Mouse (Mus musculus) ES-Bruce4 (cell line): ENCODE data around the gene Tbxas1. TPM values are rescaled to one million over a fixed set of nuclear protein-coding genes. Genes with fewer than 3 reads are reported as not detected.

Experiments
- H3K27ac ChIP-seq: 2 replicates; pipeline ENCODE4 v1.5.1; 2012; ENCODE audit warnings: low read length, inconsistent platforms; ENCODE audit not compliant: insufficient read depth
- H3K27me3 ChIP-seq: 2 replicates; pipeline ENCODE4 v1.6.1; 2012; ENCODE audit warnings: mild to moderate bottlenecking, low read length, inconsistent platforms; ENCODE audit not compliant: control insufficient read depth, poor library complexity, insufficient read depth, severe bottlenecking
- H3K36me3 ChIP-seq: 2 replicates; pipeline ENCODE4 v1.6.1; 2012; ENCODE audit warnings: inconsistent platforms, mild to moderate bottlenecking, low read length, moderate library complexity; ENCODE audit not compliant: control insufficient read depth, poor library complexity, insufficient read depth, severe bottlenecking
- H3K4me1 ChIP-seq: one replicate; pipeline ENCODE4 v1.8.1; 2011; ENCODE audit warnings: low read length; ENCODE audit not compliant: control insufficient read depth, insufficient read depth
- H3K4me3 ChIP-seq: 2 replicates; pipeline ENCODE4 v1.5.1; 2011; ENCODE audit warnings: low read depth, mild to moderate bottlenecking, low read length
- H3K9ac ChIP-seq: 2 replicates; pipeline ENCODE4 v1.6.1; 2012; ENCODE audit warnings: low read depth, mild to moderate bottlenecking, inconsistent platforms; ENCODE audit not compliant: poor library complexity, severe bottlenecking
- H3K9me3 ChIP-seq: replicated peaks from 2 replicates; pipeline ENCODE4 v1.6.1; 2012; ENCODE audit warnings: mild to moderate bottlenecking, low read length, inconsistent platforms; ENCODE audit not compliant: control insufficient read depth, poor library complexity, insufficient read depth, severe bottlenecking
- CTCF ChIP-seq: IDR thresholded peaks from one replicate; pipeline ENCODE4 v1.8.1; 2011; ENCODE audit warnings: low read depth, low read length
- EP300 ChIP-seq: IDR thresholded peaks from 2 replicates; pipeline ENCODE4 v1.6.1; 2011; ENCODE audit warnings: low read depth, low read length; ENCODE audit not compliant: insufficient read depth
- POLR2A ChIP-seq: IDR thresholded peaks from one replicate; pipeline ENCODE4 v1.8.1; 2011; ENCODE audit warnings: low read length; ENCODE audit not compliant: insufficient read depth
- polyA plus RNA-seq: library from polyadenylated mRNA; stranded (reverse); fragments of >200 nt; gene quantifications from 2 replicates; pipeline ENCODE4 v1.2.4, GENCODE M21; 2011; ENCODE audit warnings: low read depth; ENCODE audit not compliant: missing spikeins, insufficient read depth, insufficient read length

Gene Tbxas1
- polyA plus RNA-seq, 1 experiment: not detected

DNA sequence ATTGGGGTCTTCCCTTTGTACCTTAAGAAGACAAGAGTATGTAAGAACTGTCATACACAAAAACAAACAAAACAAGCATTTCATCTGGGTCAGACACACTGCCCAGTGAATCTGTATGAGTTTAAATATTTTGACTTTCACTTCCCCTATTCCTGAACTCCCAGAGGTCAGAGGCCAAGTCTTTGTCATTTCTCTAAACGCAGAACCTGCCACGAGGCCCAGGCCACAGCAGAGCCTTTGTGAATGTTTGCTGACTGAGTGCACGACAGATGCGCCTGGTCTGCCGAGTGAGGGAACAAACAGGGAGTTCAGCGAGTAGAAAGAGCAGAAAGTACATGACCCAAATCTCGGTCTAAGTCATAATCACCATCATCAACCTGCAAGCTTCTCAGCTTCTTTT is 4.2 kb upstream of the Tbxas1 start:
- no peak for TF ChIP-seq POLR2A
- no peak for TF ChIP-seq EP300
- no peak for TF ChIP-seq CTCF
- Histone ChIP-seq H3K27ac (no peak overlapping the region), H3K9ac (no peak overlapping the region), H3K27me3 (no peaks in the 10 kb centered on the region), H3K4me1 (no peaks in the 10 kb centered on the region), H3K4me3 (no peak overlapping the region), H3K36me3 (no peaks in the 10 kb centered on the region), H3K9me3 (no peaks in the 10 kb centered on the region)

DNA sequence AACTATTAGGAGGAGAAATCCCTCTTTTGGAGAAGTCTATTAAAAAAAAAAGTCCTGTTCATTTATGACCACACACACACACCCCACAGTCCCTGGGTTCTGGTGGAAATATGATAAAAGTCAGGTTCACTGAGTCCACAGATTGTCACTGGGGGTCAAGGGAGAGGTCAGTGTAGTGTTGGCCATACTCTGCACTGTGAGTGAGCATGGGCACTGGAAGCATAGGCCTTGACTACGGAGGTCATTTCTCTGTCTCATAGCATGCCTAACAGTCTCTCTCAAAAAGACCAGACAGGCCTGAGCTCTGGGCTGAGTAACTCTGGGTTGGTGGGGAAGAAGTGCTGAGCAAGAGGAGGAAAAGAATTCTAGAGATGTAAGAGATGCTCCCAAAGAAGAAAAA is 1.9 kb upstream of the Tbxas1 start:
- H3K27ac ChIP-seq: no peak overlapping the region
- no peaks in the 10 kb centered on the region for H3K27me3 ChIP-seq
- H3K4me3 ChIP-seq: no peak overlapping the region
- H3K36me3 ChIP-seq: no peaks in the 10 kb centered on the region
- H3K4me1 ChIP-seq: no peaks in the 10 kb centered on the region
- no peaks in the 10 kb centered on the region for H3K9me3 ChIP-seq
- TF ChIP-seq CTCF (no peak), EP300 (no peak), POLR2A (no peak)
- no peak overlapping the region for H3K9ac ChIP-seq

DNA sequence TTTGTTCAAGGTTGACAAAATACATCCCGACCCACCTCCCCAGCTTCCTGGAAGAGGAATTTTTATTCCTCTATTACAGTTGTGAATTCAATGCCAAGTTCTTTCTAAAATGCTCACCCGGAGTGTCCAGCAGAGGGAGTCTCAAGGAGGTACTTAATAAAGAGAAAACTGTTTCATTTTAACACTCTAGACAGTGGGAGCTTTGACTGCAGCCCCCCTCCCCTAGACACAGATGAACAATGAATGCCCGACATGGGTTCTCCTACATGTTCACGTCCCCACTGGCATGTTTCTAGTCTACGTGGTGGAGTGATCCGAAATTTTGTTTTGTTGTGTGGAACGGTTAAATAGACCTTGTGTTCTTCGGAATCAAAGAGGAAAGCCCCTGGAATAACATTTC is 1.2 kb upstream of the Tbxas1 start:
- Histone ChIP-seq H3K4me1 (no peaks in the 10 kb centered on the region), H3K27me3 (no peaks in the 10 kb centered on the region), H3K36me3 (no peaks in the 10 kb centered on the region), H3K4me3 (no peak overlapping the region), H3K9me3 (no peaks in the 10 kb centered on the region), H3K27ac (no peak overlapping the region), H3K9ac (no peak overlapping the region)
- no peak for TF ChIP-seq POLR2A
- no peak for TF ChIP-seq EP300
- no peak for TF ChIP-seq CTCF

DNA sequence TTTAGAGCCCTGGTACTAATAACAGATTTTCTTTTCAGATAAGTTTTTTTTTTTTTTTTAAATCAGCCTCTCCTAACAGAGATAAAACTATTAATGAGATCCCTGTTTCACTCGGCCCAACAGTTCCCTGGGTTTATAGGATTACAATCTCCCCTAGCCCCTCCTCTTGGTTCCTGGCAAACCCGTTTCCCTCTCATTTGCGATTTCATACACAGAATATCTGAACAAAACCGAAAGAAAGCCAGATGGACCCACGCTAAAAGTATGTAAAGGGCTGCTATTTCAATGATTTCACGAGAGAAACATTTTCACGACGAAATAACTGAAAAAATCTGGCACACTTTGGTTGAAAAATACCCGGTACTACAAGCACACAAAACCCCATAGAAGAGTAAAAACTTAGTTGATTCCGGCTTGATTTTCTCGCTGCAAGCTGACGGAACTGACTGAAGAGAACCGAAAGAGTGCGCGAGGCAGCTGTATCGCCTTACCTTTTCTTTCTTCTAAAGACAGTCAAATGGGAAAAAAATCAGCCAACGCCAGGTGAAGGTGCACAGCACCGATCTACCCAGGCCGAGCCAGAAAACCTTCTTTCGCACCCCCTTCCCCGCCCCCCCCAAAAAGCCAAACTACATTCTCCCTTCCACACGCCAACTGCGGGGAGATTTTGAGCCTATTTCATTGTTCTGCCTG is 493 bp upstream of the Tbxas1 start:
- H3K27ac ChIP-seq: no peak overlapping the region
- TF ChIP-seq POLR2A (no peak), CTCF (no peak)
- H3K27me3 ChIP-seq: no peaks in the 10 kb centered on the region
- H3K36me3 ChIP-seq: no peaks in the 10 kb centered on the region
- no peaks in the 10 kb centered on the region for H3K9me3 ChIP-seq
- peak overlapping the region; percentile 97 for H3K9ac ChIP-seq
- H3K4me1 ChIP-seq: no peaks in the 10 kb centered on the region
- H3K4me3 ChIP-seq: peak overlapping the region; percentile 92

DNA sequence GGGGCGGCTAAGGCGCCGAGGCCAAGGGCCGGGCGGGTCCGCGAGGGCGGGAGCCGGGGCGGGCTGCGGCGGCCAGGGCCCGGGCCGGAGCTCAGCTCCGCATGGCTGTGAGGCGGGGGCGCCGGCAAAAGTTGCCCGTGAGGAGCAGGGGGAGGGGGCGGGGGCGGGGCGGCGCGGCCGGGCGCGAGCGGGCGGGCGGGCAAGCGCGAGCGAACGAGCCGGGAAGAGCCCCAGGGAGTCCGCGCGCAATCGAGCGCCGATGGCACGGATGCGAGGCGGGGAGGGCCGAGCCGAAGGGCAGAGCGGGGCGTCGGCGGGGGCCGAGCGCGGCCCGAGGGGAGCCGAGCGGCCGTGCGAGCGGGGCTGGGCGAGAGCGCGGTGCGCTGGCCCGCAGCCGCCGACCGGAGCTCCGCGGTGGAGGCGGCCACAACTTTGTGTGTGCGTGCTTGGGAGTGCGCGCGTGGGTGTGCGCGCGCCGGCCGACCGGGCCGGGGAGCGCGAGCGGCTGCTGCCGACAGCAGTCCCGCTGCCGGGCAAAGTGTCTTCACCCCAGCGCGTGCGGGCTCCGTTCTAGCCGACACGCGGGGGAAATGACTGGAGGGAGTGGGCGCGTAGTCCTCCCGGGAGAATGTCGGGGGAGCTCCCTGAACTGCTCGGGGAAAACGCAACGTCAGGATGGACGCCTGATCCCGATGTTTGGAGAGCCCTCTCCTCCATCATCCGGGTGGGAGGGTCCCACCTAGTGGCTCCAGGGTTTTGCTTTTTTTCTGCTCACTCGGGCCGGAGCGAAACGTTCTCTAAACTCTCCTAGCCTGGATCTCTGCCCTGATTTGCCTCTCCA is 1.1 kb downstream of the Tbxas1 start, which contains the start of gene Hipk2:
TSS of gene Hipk2 (minus strand) at position 95 of the 841 bp plus-strand sequence.
- H3K4me3 ChIP-seq: peak within 1 kb of the TSS; percentile 92
- H3K9me3 ChIP-seq: no peaks in the 10 kb centered on the region
- no peaks in the 10 kb centered on the region for H3K36me3 ChIP-seq
- H3K27ac ChIP-seq: no peak within 1 kb of the TSS
- H3K27me3 ChIP-seq: no peaks in the 10 kb centered on the region
- H3K9ac ChIP-seq: peak within 1 kb of the TSS; percentile 97
- TF ChIP-seq EP300 (no peak), CTCF (no peak), POLR2A (no peak)
- no peaks in the 10 kb centered on the region for H3K4me1 ChIP-seq

DNA sequence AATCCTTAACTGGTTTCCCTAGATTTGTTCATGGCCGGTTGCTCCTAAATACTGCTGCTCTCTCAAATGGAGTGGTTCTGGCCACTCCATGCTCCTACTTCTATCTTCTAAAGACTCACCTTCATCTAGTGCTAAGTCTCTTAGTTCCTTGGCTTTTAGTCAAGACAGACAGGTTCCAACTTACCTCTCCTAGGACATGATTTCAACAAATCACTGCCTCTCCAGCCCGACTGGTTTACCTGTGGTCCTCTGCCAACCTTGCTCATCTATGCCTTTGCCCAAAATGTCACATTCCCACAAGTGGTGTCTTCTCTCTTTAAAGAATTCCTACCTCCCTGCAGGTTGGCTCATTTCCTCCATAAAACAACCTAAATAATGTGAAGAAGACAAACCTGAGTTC is 2.5 kb downstream of the Tbxas1 start:
- no peaks in the 10 kb centered on the region for H3K27me3 ChIP-seq
- no peaks in the 10 kb centered on the region for H3K4me1 ChIP-seq
- H3K4me3 ChIP-seq: no peak overlapping the region
- H3K9ac ChIP-seq: no peak overlapping the region
- H3K9me3 ChIP-seq: no peaks in the 10 kb centered on the region
- no peaks in the 10 kb centered on the region for H3K36me3 ChIP-seq
- TF ChIP-seq POLR2A: no peak
- no peak overlapping the region for H3K27ac ChIP-seq
